Mouse (Mus musculus) intestine, postnatal 0 days (tissue): ENCODE data around the gene Lpp. TPM values are rescaled to one million over a fixed set of nuclear protein-coding genes. Genes with fewer than 3 reads are reported as not detected.
A peak's percentile ranks its signal among the peaks of the same experiment; 100 is the strongest.

Experiments
- ATAC-seq: fragments of 200-750 bp; cut with Nextera tagmentation; 2 replicates; pipeline ENCODE4 v1.8.0; 2017; ENCODE audit warnings: mild to moderate bottlenecking, moderate TSS enrichment, moderate library complexity
- H3K27ac ChIP-seq: fragments of 300-500 bp; sonication (generic); 2 replicates; pipeline ENCODE4 v1.5.1; 2014; ENCODE audit warnings: mild to moderate bottlenecking, low read depth, low read length, moderate library complexity
- H3K27me3 ChIP-seq: fragments of 300-500 bp; sonication (generic); replicated peaks from 2 replicates; pipeline ENCODE4 v1.6.1; 2014; ENCODE audit warnings: low read length, mixed read lengths; ENCODE audit not compliant: control insufficient read depth, insufficient read depth
- H3K36me3 ChIP-seq: fragments of 300-500 bp; sonication (generic); 2 replicates; pipeline ENCODE4 v1.6.1; 2014; ENCODE audit warnings: mild to moderate bottlenecking, moderate library complexity; ENCODE audit not compliant: control insufficient read depth, insufficient read depth
- H3K4me1 ChIP-seq: fragments of 300-500 bp; sonication (generic); replicated peaks from 2 replicates; pipeline ENCODE4 v1.6.1; 2014; ENCODE audit warnings: antibody characterized with exemption, low read length, mixed read lengths; ENCODE audit not compliant: control insufficient read depth, insufficient read depth
- H3K4me2 ChIP-seq: fragments of 300-500 bp; sonication (generic); replicated peaks from 2 replicates; pipeline ENCODE4 v1.6.1; 2014; ENCODE audit warnings: low read depth, mild to moderate bottlenecking, moderate library complexity
- H3K4me3 ChIP-seq: fragments of 300-500 bp; sonication (generic); 2 replicates; pipeline ENCODE4 v1.5.1; 2014; ENCODE audit warnings: low read depth, low read length
- H3K9ac ChIP-seq: fragments of 300-500 bp; sonication (generic); 2 replicates; pipeline ENCODE4 v1.6.1; 2014; ENCODE audit warnings: mild to moderate bottlenecking, low read depth, low read length
- H3K9me3 ChIP-seq: fragments of 300-500 bp; sonication (generic); 2 replicates; pipeline ENCODE4 v1.6.1; 2016; ENCODE audit warnings: mixed run types; ENCODE audit not compliant: control insufficient read depth
- CTCF ChIP-seq: sonication (generic); IDR thresholded peaks from 2 replicates; pipeline ENCODE4 v1.5.1; 2016; ENCODE audit warnings: low read depth, mild to moderate bottlenecking, control low read depth, antibody characterized with exemption, moderate library complexity
- WGBS: fragments of 180-500 bp; shearing (Covaris S2); extraction: QIAGEN DNeasy Blood & Tissue Kit; methylation state at CpG from one replicate; pipeline ENCODE4 v1.1.7; 2014; 5-methylcytosine and 5-hydroxymethylcytosine counted together
- polyA plus RNA-seq: library from polyadenylated mRNA; unstranded; fragments of >200 nt; fragmentation: Nextera tagmentation; extraction: Ambion mirVana; gene quantifications from 2 replicates; pipeline ENCODE4 v1.2.1, GENCODE M21; 2015

The Lpp gene
- polyA plus RNA-seq, 1 experiment from 2014 or later, result 32.8 TPM

GRCm38 (mm10) chr16:24569681-24570080 is 176.4 kb downstream of the Lpp start:
- Histone ChIP-seq H3K9me3 (no peaks in the 10 kb centered on the region), H3K36me3 (no peaks in the 10 kb centered on the region), H3K9ac (no peak overlapping the region), H3K4me1 (0 out of 2 replicates have a peak, but pooled peaks cover 6% of the 10 kb centered on the region), H3K27me3 (no peaks in the 10 kb centered on the region), H3K4me3 (no peak overlapping the region), H3K27ac (no peak overlapping the region), H3K4me2 (no peak overlapping the region)
- TF ChIP-seq CTCF, result no peak
- no peak for ATAC-seq
- WGBS, result 74% methylated on average over 5 of the region's 5 CpGs

GRCm38 (mm10) chr16:24576999-24577398 is 183.7 kb downstream of the Lpp start:
- no peak overlapping the region for H3K4me3 ChIP-seq
- TF ChIP-seq CTCF, result no peak
- no peak overlapping the region for H3K9ac ChIP-seq
- no peak overlapping the region for H3K4me2 ChIP-seq
- 0 out of 2 replicates have a peak, but pooled peaks cover 5% of the 10 kb centered on the region for H3K4me1 ChIP-seq
- H3K9me3 ChIP-seq, result no peaks in the 10 kb centered on the region
- 83% methylated on average over 2 of the region's 2 CpGs for WGBS
- H3K27ac ChIP-seq, result no peak overlapping the region
- no peak for ATAC-seq
- no peaks in the 10 kb centered on the region for H3K36me3 ChIP-seq
- no peaks in the 10 kb centered on the region for H3K27me3 ChIP-seq

GRCm38 (mm10) chr16:24577798-24578197 is 184.5 kb downstream of the Lpp start:
- Histone ChIP-seq H3K27me3 (no peaks in the 10 kb centered on the region), H3K9ac (no peak overlapping the region), H3K9me3 (no peaks in the 10 kb centered on the region), H3K27ac (no peak overlapping the region), H3K4me2 (no peak overlapping the region), H3K4me3 (no peak overlapping the region), H3K4me1 (0 out of 2 replicates have a peak, but pooled peaks cover 5% of the 10 kb centered on the region), H3K36me3 (no peaks in the 10 kb centered on the region)
- 38% methylated on average over 2 of the region's 2 CpGs for WGBS
- TF ChIP-seq CTCF, result no peak
- ATAC-seq, result peak; percentile 66

- Histone ChIP-seq H3K9ac (no peak overlapping the region), H3K4me3 (no peak overlapping the region), H3K9me3 (no peaks in the 10 kb centered on the region), H3K36me3 (no peaks in the 10 kb centered on the region), H3K27ac (no peak overlapping the region), H3K27me3 (no peaks in the 10 kb centered on the region), H3K4me2 (no peak overlapping the region), H3K4me1 (0 out of 2 replicates have a peak, but pooled peaks cover under 1% of the 10 kb centered on the region)
- no peak for ATAC-seq
- 97% methylated on average over 2 of the region's 2 CpGs for WGBS
- no peak for TF ChIP-seq CTCF
Observed at GRCm38 (mm10) chr16:24582847-24583246, 189.5 kb downstream of the Lpp start.

- 55% methylated on average over 4 of the region's 4 CpGs for WGBS
- Histone ChIP-seq H3K4me1 (no peaks in the 10 kb centered on the region), H3K27ac (no peak overlapping the region), H3K36me3 (no peaks in the 10 kb centered on the region), H3K9me3 (no peaks in the 10 kb centered on the region), H3K27me3 (no peaks in the 10 kb centered on the region), H3K4me3 (no peak overlapping the region), H3K9ac (no peak overlapping the region), H3K4me2 (no peak overlapping the region)
- ATAC-seq, result no peak
- TF ChIP-seq CTCF, result no peak
Observed at GRCm38 (mm10) chr16:24593535-24593934, 200.2 kb downstream of the Lpp start.

- WGBS, result 86% methylated on average over 5 of the region's 5 CpGs
- H3K9me3 ChIP-seq, result no peaks in the 10 kb centered on the region
- H3K4me3 ChIP-seq, result no peak overlapping the region
- H3K27me3 ChIP-seq, result no peaks in the 10 kb centered on the region
- H3K9ac ChIP-seq, result no peak overlapping the region
- H3K27ac ChIP-seq, result no peak overlapping the region
- no peak for ATAC-seq
- TF ChIP-seq CTCF, result no peak
- H3K4me1 ChIP-seq, result no peaks in the 10 kb centered on the region
- no peak overlapping the region for H3K4me2 ChIP-seq
- no peaks in the 10 kb centered on the region for H3K36me3 ChIP-seq
Observed at GRCm38 (mm10) chr16:24594508-24594907, 201.2 kb downstream of the Lpp start.

GRCm38 (mm10) chr16:24595493-24595892 is 202.2 kb downstream of the Lpp start:
- H3K4me2 ChIP-seq, result no peak overlapping the region
- no peaks in the 10 kb centered on the region for H3K36me3 ChIP-seq
- H3K4me1 ChIP-seq, result no peaks in the 10 kb centered on the region
- no peak overlapping the region for H3K4me3 ChIP-seq
- no peaks in the 10 kb centered on the region for H3K27me3 ChIP-seq
- H3K27ac ChIP-seq, result no peak overlapping the region
- no peak overlapping the region for H3K9ac ChIP-seq
- no peak for ATAC-seq
- TF ChIP-seq CTCF, result no peak
- H3K9me3 ChIP-seq, result no peaks in the 10 kb centered on the region
